Mouse (Mus musculus): ENCODE measurements around the gene Jazf1. TPM values are rescaled to one million over a fixed set of nuclear protein-coding genes. Genes with fewer than 3 reads are reported as not detected.
A peak's percentile ranks its signal among the peaks of the same experiment; 100 is the strongest.

Gene Jazf1
- polyA plus RNA-seq, 1 experiment from 2014 or later: 33.3 TPM

GRCm38 (mm10) chr6:52836201-52836950, 232.1 kb downstream of the Jazf1 start:
- H3K4me1 ChIP-seq: peaks cover 25% of the 10 kb centered on the region
- no peaks in the 10 kb centered on the region for H3K9me3 ChIP-seq
- no peaks in the 10 kb centered on the region for H3K36me3 ChIP-seq
- H3K4me2 ChIP-seq (replicated peaks): no peak overlapping the region
- H3K4me3 ChIP-seq: no peak overlapping the region
- H3K27me3 ChIP-seq: peaks cover 31% of the 10 kb centered on the region
- 0 out of 2 replicates have a peak, but pooled peaks have one; percentile 46 for ATAC-seq (replicated peaks)
- H3K9ac ChIP-seq (replicated peaks): no peak overlapping the region
- WGBS: 70% methylated on average over 15 of the region's 15 CpGs
- H3K27ac ChIP-seq (replicated peaks): no peak overlapping the region

- H3K4me2 ChIP-seq (replicated peaks): no peak overlapping the region
- peaks cover 24% of the 10 kb centered on the region; the same call in 1 of the 2 replicates for H3K27me3 ChIP-seq
- WGBS: 78% methylated on average over 2 of the region's 2 CpGs
- no peak overlapping the region for H3K4me3 ChIP-seq
- no peaks in the 10 kb centered on the region for H3K36me3 ChIP-seq
- H3K9me3 ChIP-seq: no peaks in the 10 kb centered on the region
- no peak overlapping the region for H3K9ac ChIP-seq (replicated peaks)
- H3K4me1 ChIP-seq: peaks cover 40% of the 10 kb centered on the region
- H3K27ac ChIP-seq (replicated peaks): no peak overlapping the region
- no peak for ATAC-seq (replicated peaks)
These were observed 240.6 kb downstream of the Jazf1 start for GRCm38 (mm10) chr6:52827752-52828277.

GRCm38 (mm10) chr6:52825535-52825934, 242.9 kb downstream of the Jazf1 start:
- Histone ChIP-seq H3K27me3 (peaks cover 27% of the 10 kb centered on the region; the same call in 1 of the 2 replicates), H3K9ac (replicated peaks) (no peak overlapping the region), H3K36me3 (no peaks in the 10 kb centered on the region), H3K9me3 (no peaks in the 10 kb centered on the region), H3K4me1 (peaks cover 44% of the 10 kb centered on the region), H3K4me3 (no peak overlapping the region), H3K27ac (replicated peaks) (0 out of 2 replicates have a peak overlapping the region, but pooled peaks have one; percentile 19), H3K4me2 (replicated peaks) (no peak overlapping the region)
- no peak for ATAC-seq (replicated peaks)
- whole genome bisulfite sequencing: 71% methylated on average over 5 of the region's 5 CpGs

- H3K36me3 ChIP-seq: no peaks in the 10 kb centered on the region
- WGBS: 32% methylated on average over 3 of the region's 3 CpGs
- H3K27me3 ChIP-seq: peaks cover 27% of the 10 kb centered on the region; the same call in 1 of the 2 replicates
- peaks cover 44% of the 10 kb centered on the region for H3K4me1 ChIP-seq
- no peaks in the 10 kb centered on the region for H3K9me3 ChIP-seq
- H3K4me3 ChIP-seq: no peak overlapping the region
- no peak overlapping the region for H3K4me2 ChIP-seq (replicated peaks)
- peak overlapping the region; percentile 75; the same call in 1 of the 2 replicates for H3K27ac ChIP-seq (replicated peaks)
- peak; percentile 93 for ATAC-seq (replicated peaks)
- H3K9ac ChIP-seq (replicated peaks): no peak overlapping the region
These were observed 243.4 kb downstream of the Jazf1 start for GRCm38 (mm10) chr6:52824977-52825482.

- H3K9me3 ChIP-seq: no peaks in the 10 kb centered on the region
These were observed 245.4 kb downstream of the Jazf1 start for GRCm38 (mm10) chr6:52823064-52823463.

GRCm38 (mm10) chr6:52822625-52823024, 245.8 kb downstream of the Jazf1 start:
- Histone ChIP-seq H3K4me1 (peaks cover 38% of the 10 kb centered on the region), H3K36me3 (no peaks in the 10 kb centered on the region), H3K9me3 (no peaks in the 10 kb centered on the region), H3K27me3 (peaks cover 24% of the 10 kb centered on the region; the same call in 1 of the 2 replicates), H3K4me2 (replicated peaks) (no peak overlapping the region), H3K4me3 (no peak overlapping the region), H3K27ac (replicated peaks) (no peak overlapping the region), H3K9ac (replicated peaks) (no peak overlapping the region)
- ATAC-seq (replicated peaks): no peak
- whole genome bisulfite sequencing: 56% methylated on average over 2 of the region's 2 CpGs

More at GRCm38 (mm10) chr6:52823064-52823463, 245.4 kb downstream of the Jazf1 start:
- Histone ChIP-seq H3K9ac (replicated peaks) (no peak overlapping the region), H3K36me3 (no peaks in the 10 kb centered on the region), H3K27me3 (peaks cover 24% of the 10 kb centered on the region; the same call in 1 of the 2 replicates), H3K4me1 (peaks cover 38% of the 10 kb centered on the region), H3K27ac (replicated peaks) (no peak overlapping the region), H3K4me3 (no peak overlapping the region), H3K4me2 (replicated peaks) (no peak overlapping the region)
- no peak for ATAC-seq (replicated peaks)
- 5% methylated on average over 7 of the region's 7 CpGs for WGBS

- H3K27me3 ChIP-seq: peaks cover 20% of the 10 kb centered on the region; the same call in 1 of the 2 replicates
- H3K9ac ChIP-seq (replicated peaks): no peak overlapping the region
- no peaks in the 10 kb centered on the region for H3K9me3 ChIP-seq
- 71% methylated on average over 8 of the region's 8 CpGs for WGBS
- no peak overlapping the region for H3K4me3 ChIP-seq
- peaks cover 20% of the 10 kb centered on the region for H3K4me1 ChIP-seq
- H3K4me2 ChIP-seq (replicated peaks): no peak overlapping the region
- no peak for ATAC-seq (replicated peaks)
- H3K36me3 ChIP-seq: no peaks in the 10 kb centered on the region
- no peak overlapping the region for H3K27ac ChIP-seq (replicated peaks)
These were observed 249.1 kb downstream of the Jazf1 start for GRCm38 (mm10) chr6:52819353-52819752.

- no peak for ATAC-seq (replicated peaks)
- 87% methylated on average over 4 of the region's 4 CpGs for WGBS
- Histone ChIP-seq H3K27me3 (peaks cover 20% of the 10 kb centered on the region; the same call in 1 of the 2 replicates), H3K4me3 (no peak overlapping the region), H3K9ac (replicated peaks) (no peak overlapping the region), H3K4me1 (peaks cover 7% of the 10 kb centered on the region), H3K9me3 (no peaks in the 10 kb centered on the region), H3K27ac (replicated peaks) (no peak overlapping the region), H3K36me3 (no peaks in the 10 kb centered on the region), H3K4me2 (replicated peaks) (no peak overlapping the region)
These were observed 250.4 kb downstream of the Jazf1 start for GRCm38 (mm10) chr6:52818041-52818440.

GRCm38 (mm10) chr6:52817203-52817874, 251.1 kb downstream of the Jazf1 start:
- ATAC-seq (replicated peaks): no peak
- H3K27me3 ChIP-seq: peaks cover 16% of the 10 kb centered on the region; the same call in 1 of the 2 replicates
- no peaks in the 10 kb centered on the region for H3K36me3 ChIP-seq
- H3K9ac ChIP-seq (replicated peaks): no peak overlapping the region
- 83% methylated on average over 10 of the region's 10 CpGs for whole genome bisulfite sequencing
- no peak overlapping the region for H3K27ac ChIP-seq (replicated peaks)
- H3K9me3 ChIP-seq: no peaks in the 10 kb centered on the region
- H3K4me2 ChIP-seq (replicated peaks): no peak overlapping the region
- H3K4me3 ChIP-seq: no peak overlapping the region
- H3K4me1 ChIP-seq: no peaks in the 10 kb centered on the region

- 87% methylated on average over 3 of the region's 3 CpGs for WGBS
- no peaks in the 10 kb centered on the region for H3K9me3 ChIP-seq
- H3K27me3 ChIP-seq: no peaks in the 10 kb centered on the region
- H3K4me2 ChIP-seq (replicated peaks): no peak overlapping the region
- no peak for ATAC-seq (replicated peaks)
- H3K4me1 ChIP-seq: no peaks in the 10 kb centered on the region
- no peaks in the 10 kb centered on the region for H3K36me3 ChIP-seq
- H3K27ac ChIP-seq (replicated peaks): no peak overlapping the region
- no peak overlapping the region for H3K4me3 ChIP-seq
- H3K9ac ChIP-seq (replicated peaks): no peak overlapping the region
These were observed 263.1 kb downstream of the Jazf1 start for GRCm38 (mm10) chr6:52805237-52805856.

GRCm38 (mm10) chr6:52802181-52802580, 266.2 kb downstream of the Jazf1 start:
- no peak overlapping the region for H3K27ac ChIP-seq (replicated peaks)
- no peak overlapping the region for H3K4me2 ChIP-seq (replicated peaks)
- no peaks in the 10 kb centered on the region for H3K9me3 ChIP-seq
- WGBS: 38% methylated on average over 9 of the region's 9 CpGs
- H3K4me3 ChIP-seq: no peak overlapping the region
- ATAC-seq (replicated peaks): no peak
- H3K9ac ChIP-seq (replicated peaks): no peak overlapping the region
- no peaks in the 10 kb centered on the region for H3K27me3 ChIP-seq
- H3K4me1 ChIP-seq: peaks cover 6% of the 10 kb centered on the region
- H3K36me3 ChIP-seq: no peaks in the 10 kb centered on the region

Data from forebrain, embryonic 15.5 days (tissue).